Mouse (Mus musculus): ENCODE measurements around the gene Usp6nl.
A peak's percentile ranks its signal among the peaks of the same experiment; 100 is the strongest.

The Usp6nl gene

GRCm38 (mm10) chr2:6417158-6417557 is 94.7 kb downstream of the Usp6nl start:
- DNase-seq (ENCODE audit: low spot score): no peak

GRCm38 (mm10) chr2:6423661-6424550 is 101.4 kb downstream of the Usp6nl start:
- no peak for DNase-seq (ENCODE audit: low spot score)

- DNase-seq (ENCODE audit: low spot score): no peak
These were observed 102.4 kb downstream of the Usp6nl start for GRCm38 (mm10) chr2:6424851-6425250.

GRCm38 (mm10) chr2:6436085-6436950 is 113.9 kb downstream of the Usp6nl start:
- DNase-seq (ENCODE audit: low spot score): peak; percentile 62

GRCm38 (mm10) chr2:6441688-6442087 is 119.2 kb downstream of the Usp6nl start:
- DNase-seq (ENCODE audit: low spot score): no peak

- DNase-seq (ENCODE audit: low spot score): no peak
These were observed 119.8 kb downstream of the Usp6nl start for GRCm38 (mm10) chr2:6442302-6442701.

GRCm38 (mm10) chr2:6444015-6444414 is 121.5 kb downstream of the Usp6nl start:
- no peak for DNase-seq (ENCODE audit: low spot score)

- DNase-seq (ENCODE audit: low spot score): no peak
These were observed 122.3 kb downstream of the Usp6nl start for GRCm38 (mm10) chr2:6444723-6445169.

GRCm38 (mm10) chr2:6445858-6446257 is 123.4 kb downstream of the Usp6nl start:
- DNase-seq (ENCODE audit: low spot score): no peak

GRCm38 (mm10) chr2:6448880-6449279 is 126.4 kb downstream of the Usp6nl start:
- no peak for DNase-seq (ENCODE audit: low spot score)

GRCm38 (mm10) chr2:6449656-6450055 is 127.2 kb downstream of the Usp6nl start:
- DNase-seq (ENCODE audit: low spot score): no peak

GRCm38 (mm10) chr2:6450544-6450943 is 128.1 kb downstream of the Usp6nl start:
- peak; percentile 43 for DNase-seq (ENCODE audit: low spot score)

GRCm38 (mm10) chr2:6454941-6455516 is 132.6 kb downstream of the Usp6nl start:
- no peak for DNase-seq (ENCODE audit: low spot score)

GRCm38 (mm10) chr2:6459282-6460047 is 137.0 kb downstream of the Usp6nl start:
- DNase-seq (ENCODE audit: low spot score): peak; percentile 43

GRCm38 (mm10) chr2:6462306-6462705 is 139.8 kb downstream of the Usp6nl start:
- no peak for DNase-seq (ENCODE audit: low spot score)

GRCm38 (mm10) chr2:6463772-6464661 is 141.6 kb downstream of the Usp6nl start:
- DNase-seq (ENCODE audit: low spot score): no peak

GRCm38 (mm10) chr2:6466396-6466795 is 143.9 kb downstream of the Usp6nl start:
- DNase-seq (ENCODE audit: low spot score): no peak

- no peak for DNase-seq (ENCODE audit: low spot score)
These were observed 144.9 kb downstream of the Usp6nl start for GRCm38 (mm10) chr2:6467318-6467717.

- peak; percentile 75 for DNase-seq (ENCODE audit: low spot score)
These were observed 146.7 kb downstream of the Usp6nl start for GRCm38 (mm10) chr2:6469164-6469563.

GRCm38 (mm10) chr2:6471110-6471611 is 148.7 kb downstream of the Usp6nl start:
- no peak for DNase-seq (ENCODE audit: low spot score)

Measured in layer of hippocampus, adult 11-12 months (tissue).